Mouse (Mus musculus) forebrain, embryonic 13.5 days (tissue): Measurements from ENCODE around the gene Extl1. TPM values are rescaled to one million over a fixed set of nuclear protein-coding genes. Genes with fewer than 3 reads are reported as not detected.

ENCODE experiments used
- polyA plus RNA-seq: library from polyadenylated mRNA; unstranded; fragments of >200 nt; fragmentation: Nextera tagmentation; extraction: Ambion mirVana; gene quantifications from 2 replicates; pipeline ENCODE4 v1.2.1, GENCODE M21; 2015

The Extl1 gene
- polyA plus RNA-seq, 1 experiment from 2014 or later = 0.12 TPM

Other genes with a start within 250 kb of the Extl1 start
- 22.6 and 22.8 TPM in 2 replicates for gene Cep85, start 196.7 kb downstream of the Extl1 start, polyA plus RNA-seq
- gene Gm7534, start 180.8 kb downstream of the Extl1 start, polyA plus RNA-seq = not detected in 2 replicates
- not detected in 2 replicates for gene Catsper4, start 156.5 kb downstream of the Extl1 start, polyA plus RNA-seq
- not detected in 2 replicates for gene Cnksr1, start 145.5 kb downstream of the Extl1 start, polyA plus RNA-seq
- gene E130218I03Rik, start 140.2 kb downstream of the Extl1 start, polyA plus RNA-seq = 0.65 and 0.68 TPM in 2 replicates
- gene Zfp593, start 138.3 kb downstream of the Extl1 start, polyA plus RNA-seq = 16.6 and 17.2 TPM in 2 replicates
- not detected in 2 replicates for gene Gm30191, start 136.9 kb downstream of the Extl1 start, polyA plus RNA-seq
- 4.7 and 5.1 TPM in 2 replicates for gene Grrp1, start 129.7 kb downstream of the Extl1 start, polyA plus RNA-seq
- 32.4 and 37.3 TPM in 2 replicates for gene Pdik1l, start 96.0 kb downstream of the Extl1 start, polyA plus RNA-seq
- 0.16 TPM in 1 of 2 replicates, not detected in the other for gene Trim63, start 68.7 kb downstream of the Extl1 start, polyA plus RNA-seq
- not detected in 2 replicates for gene Slc30a2, start 40.7 kb downstream of the Extl1 start, polyA plus RNA-seq
- 6.3 and 6.5 TPM in 2 replicates for gene Pafah2, start 12.5 kb upstream of the Extl1 start, polyA plus RNA-seq
- gene Stmn1, start 84.5 kb upstream of the Extl1 start, polyA plus RNA-seq = 6,579 and 6,954 TPM in 2 replicates
- gene Paqr7, start 112.8 kb upstream of the Extl1 start, polyA plus RNA-seq = 5.5 and 6.0 TPM in 2 replicates
- 10.6 and 11.9 TPM in 2 replicates for gene Aunip, start 127.1 kb upstream of the Extl1 start, polyA plus RNA-seq
- gene Mtfr1l, start 151.5 kb upstream of the Extl1 start, polyA plus RNA-seq = 132 and 139 TPM in 2 replicates
- 9.3 and 11.1 TPM in 2 replicates for gene Selenon, start 168.3 kb upstream of the Extl1 start, polyA plus RNA-seq